Mouse (Mus musculus) forebrain, embryonic 15.5 days (tissue): ENCODE measurements around the gene Tut1. TPM values are rescaled to one million over a fixed set of nuclear protein-coding genes. Genes with fewer than 3 reads are reported as not detected.
"Not testable (repeated sequence)": the region's sequence is repeated elsewhere in the genome, so short reads cannot be mapped to it uniquely, and the experiment has no call there.

Experiments used
- ATAC-seq: fragments of 200-750 bp; cut with Nextera tagmentation; replicated peaks from 2 replicates; pipeline ENCODE4 v1.8.0; 2017; ENCODE audit warnings: mild to moderate bottlenecking, moderate TSS enrichment, moderate library complexity
- H3K27ac ChIP-seq: fragments of 300-500 bp; sonication (generic); replicated peaks from 2 replicates; pipeline ENCODE4 v1.5.1; 2015; ENCODE audit warnings: mild to moderate bottlenecking, inconsistent platforms
- H3K27me3 ChIP-seq: fragments of 300-500 bp; sonication (generic); 2 replicates; pipeline ENCODE4 v1.6.1; 2015; ENCODE audit warnings: inconsistent platforms
- H3K36me3 ChIP-seq: fragments of 300-500 bp; sonication (generic); 2 replicates; pipeline ENCODE4 v1.6.1; 2015; ENCODE audit warnings: mild to moderate bottlenecking, inconsistent platforms
- H3K4me1 ChIP-seq: fragments of 300-500 bp; sonication (generic); 2 replicates; pipeline ENCODE4 v1.6.1; 2015; ENCODE audit warnings: inconsistent platforms
- H3K4me2 ChIP-seq: fragments of 300-500 bp; sonication (generic); replicated peaks from 2 replicates; pipeline ENCODE4 v1.6.1; 2015; ENCODE audit warnings: mild to moderate bottlenecking, inconsistent platforms
- H3K4me3 ChIP-seq: fragments of 300-500 bp; sonication (generic); 2 replicates; pipeline ENCODE4 v1.5.1; 2015; ENCODE audit warnings: mild to moderate bottlenecking, inconsistent platforms
- H3K9ac ChIP-seq: fragments of 300-500 bp; sonication (generic); replicated peaks from 2 replicates; pipeline ENCODE4 v1.6.1; 2015; ENCODE audit warnings: mild to moderate bottlenecking, inconsistent platforms
- H3K9me3 ChIP-seq: fragments of 300-500 bp; sonication (generic); 2 replicates; pipeline ENCODE4 v1.6.1; 2016; ENCODE audit warnings: inconsistent platforms
- WGBS: fragments of 180-500 bp; shearing (Covaris S2); methylation state at CpG from one replicate; pipeline ENCODE4 v1.1.7; 2015; ENCODE audit warnings: mixed read lengths; 5-methylcytosine and 5-hydroxymethylcytosine counted together
- polyA plus RNA-seq: library from polyadenylated mRNA; unstranded; fragments of >200 nt; fragmentation: Nextera tagmentation; extraction: Ambion mirVana; gene quantifications from 2 replicates; pipeline ENCODE4 v1.2.1, GENCODE M21; 2015

The Tut1 gene
- polyA plus RNA-seq, 1 experiment from 2014 or later, result 34.7 TPM

DNA sequence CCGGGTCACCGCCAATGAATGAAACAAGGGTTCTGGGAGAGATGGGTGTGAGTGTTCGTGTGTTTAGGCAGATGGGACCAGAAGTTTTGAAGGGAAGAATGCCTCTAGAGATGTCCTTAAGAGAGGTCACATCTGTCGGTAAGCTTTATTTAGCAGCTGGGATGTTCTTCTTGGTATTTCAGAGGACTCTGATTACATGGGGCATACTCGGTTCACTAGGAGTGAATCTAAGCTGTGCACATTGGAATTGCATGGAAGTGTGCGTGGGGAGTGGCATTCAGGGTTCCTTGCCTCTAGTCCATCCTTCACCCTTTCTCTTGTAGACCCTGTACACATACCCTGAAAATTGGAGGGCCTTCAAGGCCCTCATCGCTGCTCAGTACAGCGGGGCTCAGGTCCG, 14.2 kb downstream of the Tut1 start:
- H3K27me3 ChIP-seq, result no peaks in the 10 kb centered on the region
- H3K27ac ChIP-seq, result peak overlapping the region; percentile 87; the same call in 1 of the 2 replicates
- peak overlapping the region; percentile 59 for H3K4me2 ChIP-seq
- no peak for ATAC-seq
- WGBS, result 6% methylated on average over 9 of the region's 9 CpGs
- H3K36me3 ChIP-seq, result peaks cover 78% of the 10 kb centered on the region
- peak overlapping the region; percentile 83 for H3K4me3 ChIP-seq
- H3K9me3 ChIP-seq, result no peaks in the 10 kb centered on the region
- H3K4me1 ChIP-seq, result peaks cover 24% of the 10 kb centered on the region
- peak overlapping the region; percentile 80 for H3K9ac ChIP-seq

- not testable (repeated sequence) for H3K4me2 ChIP-seq, H3K9me3 ChIP-seq, H3K27me3 ChIP-seq, H3K4me3 ChIP-seq, H3K27ac ChIP-seq, ATAC-seq, H3K9ac ChIP-seq
- H3K4me1 ChIP-seq, result peaks cover 15% of the 10 kb centered on the region
- 90% methylated on average over 8 of the region's 8 CpGs for WGBS
- H3K36me3 ChIP-seq, result peaks cover 90% of the 10 kb centered on the region
Measured at GRCm38 (mm10) chr19:8972491-8972890, 18.8 kb downstream of the Tut1 start.

GRCm38 (mm10) chr19:8974638-8975037, 21.0 kb downstream of the Tut1 start:
- no peak overlapping the region for H3K4me3 ChIP-seq
- no peak overlapping the region for H3K4me2 ChIP-seq
- no peaks in the 10 kb centered on the region for H3K4me1 ChIP-seq
- no peaks in the 10 kb centered on the region for H3K9me3 ChIP-seq
- no peaks in the 10 kb centered on the region for H3K27me3 ChIP-seq
- WGBS, result 84% methylated on average over 1 of the region's 1 CpGs
- H3K36me3 ChIP-seq, result peaks cover 98% of the 10 kb centered on the region
- H3K27ac ChIP-seq, result no peak overlapping the region
- no peak for ATAC-seq
- no peak overlapping the region for H3K9ac ChIP-seq

DNA sequence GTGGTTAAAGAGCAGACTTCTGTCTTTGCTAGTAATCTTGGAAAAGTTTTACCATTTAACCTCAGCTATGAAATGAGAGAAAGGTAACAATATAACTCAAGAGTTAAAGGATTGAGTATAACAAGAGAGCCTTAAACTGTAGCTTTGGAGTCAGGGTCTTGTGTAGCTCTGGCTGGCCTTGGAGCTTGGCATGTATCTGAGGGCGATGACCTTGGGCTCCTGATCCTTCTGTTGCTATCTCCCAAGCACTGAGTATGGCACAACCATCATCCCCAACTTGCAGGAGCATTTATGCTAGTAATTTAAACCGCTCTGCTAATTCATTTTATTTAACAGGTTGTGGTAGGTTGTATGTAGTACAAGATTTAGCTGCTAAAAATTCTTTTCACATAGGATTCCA, 21.8 kb downstream of the Tut1 start:
- ATAC-seq, result no peak
- peaks cover 98% of the 10 kb centered on the region for H3K36me3 ChIP-seq
- H3K9ac ChIP-seq, result no peak overlapping the region
- H3K9me3 ChIP-seq, result no peaks in the 10 kb centered on the region
- H3K4me2 ChIP-seq, result no peak overlapping the region
- no peaks in the 10 kb centered on the region for H3K4me1 ChIP-seq
- no peak overlapping the region for H3K27ac ChIP-seq
- no peak overlapping the region for H3K4me3 ChIP-seq
- no peaks in the 10 kb centered on the region for H3K27me3 ChIP-seq
- 97% methylated on average over 2 of the region's 2 CpGs for WGBS

DNA sequence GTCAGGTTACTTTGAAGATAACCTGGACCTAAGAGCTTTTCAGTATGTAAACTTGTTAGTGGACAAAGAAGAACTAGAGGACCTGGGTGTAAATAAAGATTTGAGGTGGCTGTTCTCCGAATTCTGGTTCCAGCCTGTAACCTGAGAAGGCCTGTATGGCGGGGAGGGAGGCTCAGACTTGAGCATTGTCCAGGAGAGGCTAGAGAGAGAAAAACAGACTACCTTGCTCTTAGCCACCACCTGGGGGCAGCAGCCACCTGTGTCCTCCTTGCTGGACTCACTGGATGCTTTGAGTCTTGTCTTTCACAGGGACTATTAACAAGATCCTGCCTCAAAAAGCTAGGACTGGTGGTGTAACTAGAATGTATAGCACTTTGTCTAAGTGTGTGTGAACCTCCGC, 22.9 kb downstream of the Tut1 start:
- Histone ChIP-seq H3K4me1 (peaks cover 3% of the 10 kb centered on the region), H3K27ac (no peak overlapping the region), H3K4me2 (no peak overlapping the region), H3K36me3 (peaks cover 89% of the 10 kb centered on the region), H3K27me3 (no peaks in the 10 kb centered on the region), H3K4me3 (no peak overlapping the region), H3K9ac (no peak overlapping the region), H3K9me3 (no peaks in the 10 kb centered on the region)
- 38% methylated on average over 3 of the region's 3 CpGs for WGBS
- ATAC-seq, result peak; percentile 42; the same call in 1 of the 2 replicates

GRCm38 (mm10) chr19:8980771-8981170, 27.1 kb downstream of the Tut1 start:
- ATAC-seq, result no peak
- no peak overlapping the region for H3K4me3 ChIP-seq
- WGBS, result 49% methylated on average over 5 of the region's 5 CpGs

GRCm38 (mm10) chr19:8981450-8982168, 28.0 kb downstream of the Tut1 start:
- peaks cover 39% of the 10 kb centered on the region for H3K36me3 ChIP-seq
- H3K4me2 ChIP-seq, result no peak overlapping the region
- 66% methylated on average over 2 of the region's 2 CpGs for WGBS
- H3K27ac ChIP-seq, result peak overlapping the region; percentile 29; the same call in 1 of the 2 replicates
- H3K9ac ChIP-seq, result no peak overlapping the region
- no peaks in the 10 kb centered on the region for H3K9me3 ChIP-seq
- peaks cover 36% of the 10 kb centered on the region for H3K4me1 ChIP-seq
- H3K4me3 ChIP-seq, result no peak overlapping the region
- ATAC-seq, result 0 out of 2 replicates have a peak, but pooled peaks have one; percentile 8
- H3K27me3 ChIP-seq, result no peaks in the 10 kb centered on the region

More at GRCm38 (mm10) chr19:8980771-8981170, 27.1 kb downstream of the Tut1 start:
- no peak overlapping the region for H3K27ac ChIP-seq
- H3K36me3 ChIP-seq, result peaks cover 46% of the 10 kb centered on the region
- H3K4me1 ChIP-seq, result peaks cover 36% of the 10 kb centered on the region
- no peaks in the 10 kb centered on the region for H3K9me3 ChIP-seq
- no peak overlapping the region for H3K4me2 ChIP-seq
- no peaks in the 10 kb centered on the region for H3K27me3 ChIP-seq
- no peak overlapping the region for H3K9ac ChIP-seq

GRCm38 (mm10) chr19:8982303-8983149, 28.9 kb downstream of the Tut1 start:
- WGBS, result 59% methylated on average over 5 of the region's 5 CpGs

DNA sequence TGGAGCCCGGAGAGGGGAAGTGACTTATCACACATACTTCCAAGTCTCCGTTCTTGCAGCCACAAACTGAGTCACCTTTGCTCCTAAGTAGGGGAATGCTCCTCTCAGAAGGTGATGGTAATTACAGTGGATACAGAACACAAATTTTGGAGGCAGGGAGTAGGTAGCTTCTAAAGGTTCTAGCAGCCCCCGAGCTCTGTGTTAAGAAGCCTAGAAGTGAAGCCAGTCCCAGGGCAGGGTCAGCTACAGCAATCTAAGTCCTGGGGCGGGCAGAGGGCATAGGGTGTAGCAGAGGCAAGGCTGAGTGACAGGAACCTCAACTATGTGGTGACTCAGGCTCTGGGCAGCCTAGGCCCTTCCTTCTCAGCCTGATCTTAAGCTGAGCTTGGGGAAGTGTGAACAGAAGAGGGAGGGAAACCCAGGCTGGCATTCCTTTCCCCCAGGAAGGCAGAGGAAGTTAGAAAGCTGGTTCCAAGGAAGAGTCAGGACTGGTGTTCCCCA, 29.6 kb downstream of the Tut1 start:
- Histone ChIP-seq H3K4me1 (peaks cover 39% of the 10 kb centered on the region), H3K36me3 (peaks cover 23% of the 10 kb centered on the region), H3K4me2 (no peak overlapping the region), H3K27ac (no peak overlapping the region), H3K27me3 (peaks cover 4% of the 10 kb centered on the region; the same call in 1 of the 2 replicates), H3K9me3 (no peaks in the 10 kb centered on the region), H3K9ac (no peak overlapping the region), H3K4me3 (no peak overlapping the region)
- WGBS, result 59% methylated on average over 4 of the region's 4 CpGs
- no peak for ATAC-seq

More at GRCm38 (mm10) chr19:8982303-8983149, 28.9 kb downstream of the Tut1 start:
- Histone ChIP-seq H3K4me2 (no peak overlapping the region), H3K36me3 (peaks cover 30% of the 10 kb centered on the region), H3K4me3 (no peak overlapping the region), H3K9ac (no peak overlapping the region), H3K4me1 (peaks cover 36% of the 10 kb centered on the region), H3K9me3 (no peaks in the 10 kb centered on the region), H3K27ac (no peak overlapping the region), H3K27me3 (no peaks in the 10 kb centered on the region)
- ATAC-seq, result no peak

GRCm38 (mm10) chr19:8984255-8984868, 30.7 kb downstream of the Tut1 start:
- H3K27me3 ChIP-seq, result peaks cover 8% of the 10 kb centered on the region
- H3K36me3 ChIP-seq, result peaks cover 11% of the 10 kb centered on the region
- H3K4me1 ChIP-seq, result peaks cover 50% of the 10 kb centered on the region
- H3K9me3 ChIP-seq, result no peaks in the 10 kb centered on the region
- H3K27ac ChIP-seq, result peak overlapping the region; percentile 71
- WGBS, result 2% methylated on average over 7 of the region's 7 CpGs
- H3K4me2 ChIP-seq, result peak overlapping the region; percentile 27
- peak; percentile 66 for ATAC-seq
- peak overlapping the region; percentile 23; the same call in 1 of the 2 replicates for H3K9ac ChIP-seq
- peak overlapping the region; percentile 15; the same call in 1 of the 2 replicates for H3K4me3 ChIP-seq

- Histone ChIP-seq H3K4me1 (peaks cover 64% of the 10 kb centered on the region), H3K9ac (no peak overlapping the region), H3K9me3 (no peaks in the 10 kb centered on the region), H3K27me3 (peaks cover 13% of the 10 kb centered on the region), H3K4me2 (no peak overlapping the region), H3K4me3 (no peak overlapping the region), H3K27ac (no peak overlapping the region), H3K36me3 (no peaks in the 10 kb centered on the region)
- no peak for ATAC-seq
- 53% methylated on average over 5 of the region's 5 CpGs for WGBS
Measured at GRCm38 (mm10) chr19:8985891-8986290, 32.2 kb downstream of the Tut1 start.
